Mouse (Mus musculus) embryonic facial prominence, embryonic 13.5 days (tissue): ENCODE measurements around the gene Blcap. TPM values are rescaled to one million over a fixed set of nuclear protein-coding genes. Genes with fewer than 3 reads are reported as not detected.

Source experiments
- ATAC-seq: fragments of 200-750 bp; cut with Nextera tagmentation; 2 replicates; pipeline ENCODE4 v1.8.0; 2017; ENCODE audit warnings: low read depth; ENCODE audit not compliant: insufficient number of reproducible peaks, insufficient read depth, low FRiP score, low TSS enrichment
- H3K27ac ChIP-seq: fragments of 300-500 bp; sonication (generic); 2 replicates; pipeline ENCODE4 v1.5.1; 2015; ENCODE audit warnings: moderate library complexity, mild to moderate bottlenecking, inconsistent platforms
- H3K27me3 ChIP-seq: fragments of 300-500 bp; sonication (generic); 2 replicates; pipeline ENCODE4 v1.6.1; 2015; ENCODE audit warnings: mild to moderate bottlenecking, inconsistent platforms
- H3K36me3 ChIP-seq: fragments of 300-500 bp; sonication (generic); 2 replicates; pipeline ENCODE4 v1.6.1; 2015; ENCODE audit warnings: mild to moderate bottlenecking, inconsistent platforms
- H3K4me1 ChIP-seq: fragments of 300-500 bp; sonication (generic); 2 replicates; pipeline ENCODE4 v1.6.1; 2015; ENCODE audit warnings: inconsistent platforms
- H3K4me2 ChIP-seq: fragments of 300-500 bp; sonication (generic); 2 replicates; pipeline ENCODE4 v1.6.1; 2015; ENCODE audit warnings: moderate library complexity, mild to moderate bottlenecking, inconsistent platforms
- H3K4me3 ChIP-seq: fragments of 300-500 bp; sonication (generic); 2 replicates; pipeline ENCODE4 v1.5.1; 2015; ENCODE audit warnings: mild to moderate bottlenecking, inconsistent platforms
- H3K9ac ChIP-seq: fragments of 300-500 bp; sonication (generic); 2 replicates; pipeline ENCODE4 v1.6.1; 2015; ENCODE audit warnings: mild to moderate bottlenecking, inconsistent platforms
- H3K9me3 ChIP-seq: fragments of 300-500 bp; sonication (generic); 2 replicates; pipeline ENCODE4 v1.6.1; 2016; ENCODE audit warnings: inconsistent platforms
- WGBS: fragments of 180-500 bp; shearing (Covaris S2); methylation state at CpG from one replicate; pipeline ENCODE4 v1.1.7; 2015; ENCODE audit warnings: mixed read lengths; 5-methylcytosine and 5-hydroxymethylcytosine counted together
- microRNA-seq: library from miRNA; unstranded; fragments of <30 nt; microRNA quantifications from one replicate; pipeline ENCODE4, GENCODE M21; 2016
- polyA plus RNA-seq: library from polyadenylated mRNA; unstranded; fragments of >200 nt; fragmentation: Nextera tagmentation; extraction: Ambion mirVana; gene quantifications from 2 replicates; pipeline ENCODE4 v1.2.1, GENCODE M21; 2015

The Blcap gene
- polyA plus RNA-seq, 1 experiment from 2014 or later, result 66.7 TPM

GRCm38 (mm10) chr2:157514353-157514752 lies 56.7 kb downstream of the Blcap start:
- Histone ChIP-seq H3K9ac (no peak overlapping the region), H3K4me3 (no peak overlapping the region), H3K4me2 (no peak overlapping the region), H3K4me1 (peaks cover 27% of the 10 kb centered on the region), H3K27ac (peak overlapping the region; percentile 64), H3K36me3 (no peaks in the 10 kb centered on the region), H3K27me3 (no peaks in the 10 kb centered on the region), H3K9me3 (no peaks in the 10 kb centered on the region)
- no peak for ATAC-seq
- 3% methylated on average over 4 of the region's 4 CpGs for WGBS

- no peak for ATAC-seq
- Histone ChIP-seq H3K4me1 (peaks cover 27% of the 10 kb centered on the region), H3K9me3 (no peaks in the 10 kb centered on the region), H3K36me3 (no peaks in the 10 kb centered on the region), H3K27ac (peak overlapping the region; percentile 64), H3K4me3 (no peak overlapping the region), H3K9ac (no peak overlapping the region), H3K4me2 (no peak overlapping the region), H3K27me3 (no peaks in the 10 kb centered on the region)
- 5% methylated on average over 9 of the region's 9 CpGs for WGBS
Measured at GRCm38 (mm10) chr2:157513737-157514208, 57.3 kb downstream of the Blcap start.

GRCm38 (mm10) chr2:157512859-157513258 lies 58.2 kb downstream of the Blcap start:
- H3K27me3 ChIP-seq, result no peaks in the 10 kb centered on the region
- WGBS, result 82% methylated on average over 9 of the region's 9 CpGs
- H3K4me1 ChIP-seq, result peaks cover 23% of the 10 kb centered on the region
- no peak overlapping the region for H3K9ac ChIP-seq
- H3K36me3 ChIP-seq, result no peaks in the 10 kb centered on the region
- no peak for ATAC-seq
- H3K4me2 ChIP-seq, result no peak overlapping the region
- H3K4me3 ChIP-seq, result no peak overlapping the region
- no peaks in the 10 kb centered on the region for H3K9me3 ChIP-seq
- peak overlapping the region; percentile 64; the same call in 1 of the 2 replicates for H3K27ac ChIP-seq

- H3K36me3 ChIP-seq, result no peaks in the 10 kb centered on the region
- no peak overlapping the region for H3K27ac ChIP-seq
- H3K9me3 ChIP-seq, result no peaks in the 10 kb centered on the region
- H3K4me1 ChIP-seq, result peaks cover 36% of the 10 kb centered on the region
- WGBS, result 70% methylated on average over 4 of the region's 4 CpGs
- no peak overlapping the region for H3K4me2 ChIP-seq
- H3K9ac ChIP-seq, result no peak overlapping the region
- H3K4me3 ChIP-seq, result no peak overlapping the region
- no peaks in the 10 kb centered on the region for H3K27me3 ChIP-seq
- no peak for ATAC-seq
Measured at GRCm38 (mm10) chr2:157510031-157510430, 61.0 kb downstream of the Blcap start.

GRCm38 (mm10) chr2:157509182-157509581 lies 61.9 kb downstream of the Blcap start:
- peaks cover 28% of the 10 kb centered on the region for H3K4me1 ChIP-seq
- no peak overlapping the region for H3K27ac ChIP-seq
- no peak overlapping the region for H3K9ac ChIP-seq
- H3K9me3 ChIP-seq, result no peaks in the 10 kb centered on the region
- no peaks in the 10 kb centered on the region for H3K36me3 ChIP-seq
- no peak overlapping the region for H3K4me3 ChIP-seq
- no peak for ATAC-seq
- H3K4me2 ChIP-seq, result no peak overlapping the region
- no peaks in the 10 kb centered on the region for H3K27me3 ChIP-seq
- 76% methylated on average over 5 of the region's 5 CpGs for WGBS

GRCm38 (mm10) chr2:157506779-157507178 lies 64.3 kb downstream of the Blcap start:
- H3K27me3 ChIP-seq, result no peaks in the 10 kb centered on the region
- 0 out of 2 replicates have a peak overlapping the region, but pooled peaks have one; percentile 16 for H3K9ac ChIP-seq
- 38% methylated on average over 14 of the region's 14 CpGs for WGBS
- peak overlapping the region; percentile 16; the same call in 1 of the 2 replicates for H3K27ac ChIP-seq
- H3K36me3 ChIP-seq, result no peaks in the 10 kb centered on the region
- peaks cover 22% of the 10 kb centered on the region for H3K4me1 ChIP-seq
- 0 out of 2 replicates have a peak, but pooled peaks have one; percentile 7 for ATAC-seq
- H3K4me2 ChIP-seq, result peak overlapping the region; percentile 29
- H3K4me3 ChIP-seq, result no peak overlapping the region
- no peaks in the 10 kb centered on the region for H3K9me3 ChIP-seq

Small RNA genes lying within 50 kb of the gene (microRNA-seq; reads per million reads assigned to microRNA genes)
- 7.0 reads per million, percentile 23 among the genes with 10 or more reads in this experiment for gene Gm23134

Other genes with a start within 250 kb of the Blcap start
- 1.3 TPM in 1 of 2 replicates, not detected in the other for gene Ghrh, start 223.8 kb downstream of the Blcap start, polyA plus RNA-seq
- 80.6 and 90.9 TPM in 2 replicates for gene Manbal, start 203.7 kb downstream of the Blcap start, polyA plus RNA-seq
- 21.5 and 22.1 TPM in 2 replicates for gene Src, start 152.8 kb downstream of the Blcap start, polyA plus RNA-seq
- gene Nnat, start 11.2 kb downstream of the Blcap start, polyA plus RNA-seq, result 732 and 923 TPM in 2 replicates
- 62.1 and 68.9 TPM in 2 replicates for gene Ctnnbl1, start 166.1 kb upstream of the Blcap start, polyA plus RNA-seq